Mouse (Mus musculus) kidney, postnatal 25 days (tissue): ENCODE results near the gene Hivep3.

Experiments
- DNase-seq, 2 experiments: peaks; one replicate each; pipeline ENCODE4 v3.0.0; 2021; ENCODE audit warnings: mixed read lengths in 2 of 2

Hivep3 gene

DNA sequence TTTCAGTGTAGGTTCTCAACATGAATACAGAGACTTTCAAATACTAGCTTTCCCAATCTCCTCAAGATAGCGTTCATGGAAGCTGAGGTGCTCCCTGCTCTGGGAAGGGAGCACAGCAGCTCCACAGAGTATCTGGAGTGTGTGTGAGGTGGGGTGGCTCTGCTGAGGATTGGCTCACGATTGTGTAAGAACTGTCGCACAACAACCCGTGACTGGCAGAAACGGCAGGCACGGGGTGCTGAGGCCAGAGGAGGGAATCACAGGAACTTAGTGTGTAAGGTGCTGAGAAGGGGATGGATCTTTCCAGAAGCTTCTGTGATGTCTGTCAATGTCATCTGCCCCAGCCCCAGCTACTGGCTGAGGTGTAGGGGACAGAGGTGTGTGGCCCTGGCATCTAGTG lies 328.1 kb downstream of the Hivep3 start:
- DNase-seq = no peak

DNA sequence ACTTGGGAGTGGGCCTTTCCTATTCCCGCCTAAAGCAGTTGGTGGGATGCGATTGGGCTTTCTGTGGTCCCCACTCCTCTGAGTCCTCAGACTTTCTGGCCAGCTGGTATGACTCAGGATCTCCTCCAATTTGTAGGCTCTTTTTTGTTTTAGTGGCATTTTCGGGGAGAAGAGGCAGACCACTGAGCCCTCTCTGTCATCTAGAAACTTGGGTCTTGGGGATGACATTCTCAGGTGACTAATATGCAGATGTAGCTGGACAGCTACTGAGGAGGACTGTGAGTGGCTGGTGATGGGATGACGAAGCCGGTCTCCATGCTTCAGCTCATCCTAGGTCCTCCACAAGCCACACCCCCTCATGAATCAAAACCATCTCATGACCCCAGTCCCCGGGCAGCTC lies 328.6 kb downstream of the Hivep3 start:
- DNase-seq = no peak

DNA sequence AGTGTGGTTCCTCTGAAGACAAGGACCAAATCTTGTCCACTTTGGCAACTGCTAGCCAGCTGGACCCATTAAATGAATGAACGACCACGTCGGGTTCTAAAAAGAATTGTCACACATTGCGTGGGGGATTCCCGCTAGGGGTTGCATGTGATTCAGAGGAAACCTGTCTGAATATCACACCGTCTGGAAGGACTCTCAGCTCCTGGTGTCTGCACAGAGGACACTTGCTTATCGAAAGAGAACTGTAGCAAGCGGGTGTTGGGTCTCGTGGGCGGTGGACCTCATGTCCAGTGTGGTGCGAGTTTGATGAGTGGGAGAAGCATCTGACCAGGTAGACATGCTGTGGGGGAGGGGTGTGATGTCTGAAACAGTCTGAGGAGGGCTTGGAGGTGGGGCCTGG lies 329.2 kb downstream of the Hivep3 start:
- no peak for DNase-seq

DNA sequence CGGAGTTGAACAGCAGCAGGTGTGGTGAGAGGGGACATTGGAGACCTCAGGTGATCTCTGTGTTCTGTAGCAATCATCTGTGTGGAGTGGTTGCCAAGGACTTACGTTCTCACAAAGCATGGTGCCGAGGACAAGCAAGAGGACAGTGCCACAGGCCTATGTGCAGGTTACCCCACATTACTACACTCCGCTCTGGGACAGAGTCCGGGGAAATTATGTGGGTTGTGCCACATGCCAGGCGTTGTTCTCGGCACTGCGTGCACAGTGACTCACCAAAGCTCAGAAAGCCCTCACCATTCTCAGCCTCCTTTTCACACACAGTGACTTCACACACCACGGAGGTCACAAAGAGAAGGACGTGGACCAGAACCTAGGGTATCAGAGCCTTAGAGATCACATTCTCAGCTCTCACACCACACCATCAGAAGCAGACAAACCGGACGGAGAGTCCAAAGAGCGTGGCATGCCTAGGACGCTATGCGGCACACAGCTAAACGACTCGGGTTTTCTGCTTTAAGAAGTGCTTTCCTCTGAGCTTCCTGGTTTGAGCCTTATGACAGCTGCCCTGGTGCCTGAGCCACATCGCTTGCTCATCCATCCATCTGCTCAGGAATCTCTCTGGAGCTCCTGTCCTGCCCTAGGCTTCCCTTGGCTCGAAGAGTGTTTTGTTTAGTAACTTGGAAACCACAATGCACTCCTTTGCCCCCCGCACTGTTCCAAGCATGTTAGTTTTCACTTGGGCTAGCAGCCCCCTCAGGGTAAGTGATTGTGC lies 330.0 kb downstream of the Hivep3 start:
- DNase-seq = no peak

DNA sequence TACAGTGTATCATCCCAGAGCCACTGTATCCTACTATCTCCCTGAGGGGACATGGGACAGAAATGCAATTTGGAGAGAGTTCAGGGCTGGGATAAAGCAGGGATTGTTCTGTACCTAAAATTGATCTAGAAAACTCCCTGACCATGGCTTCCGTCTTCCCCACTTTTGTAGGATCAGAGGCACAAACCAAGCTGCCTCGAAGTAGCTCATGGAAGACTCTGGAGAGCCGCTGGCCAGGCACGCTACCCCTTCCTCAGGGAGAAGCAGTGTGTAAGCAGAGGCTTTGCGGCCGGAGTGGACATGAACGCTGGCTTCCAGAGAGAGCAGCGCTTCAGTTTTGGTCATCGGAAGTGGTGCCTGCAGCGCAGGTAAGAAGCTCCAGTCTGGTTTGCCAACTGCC lies 331.1 kb downstream of the Hivep3 start, which contains the start of gene AL607142.1:
Gene AL607142.1 (plus strand): TSS at position 301 of the 400 bp plus-strand sequence.
- no peak for DNase-seq

DNA sequence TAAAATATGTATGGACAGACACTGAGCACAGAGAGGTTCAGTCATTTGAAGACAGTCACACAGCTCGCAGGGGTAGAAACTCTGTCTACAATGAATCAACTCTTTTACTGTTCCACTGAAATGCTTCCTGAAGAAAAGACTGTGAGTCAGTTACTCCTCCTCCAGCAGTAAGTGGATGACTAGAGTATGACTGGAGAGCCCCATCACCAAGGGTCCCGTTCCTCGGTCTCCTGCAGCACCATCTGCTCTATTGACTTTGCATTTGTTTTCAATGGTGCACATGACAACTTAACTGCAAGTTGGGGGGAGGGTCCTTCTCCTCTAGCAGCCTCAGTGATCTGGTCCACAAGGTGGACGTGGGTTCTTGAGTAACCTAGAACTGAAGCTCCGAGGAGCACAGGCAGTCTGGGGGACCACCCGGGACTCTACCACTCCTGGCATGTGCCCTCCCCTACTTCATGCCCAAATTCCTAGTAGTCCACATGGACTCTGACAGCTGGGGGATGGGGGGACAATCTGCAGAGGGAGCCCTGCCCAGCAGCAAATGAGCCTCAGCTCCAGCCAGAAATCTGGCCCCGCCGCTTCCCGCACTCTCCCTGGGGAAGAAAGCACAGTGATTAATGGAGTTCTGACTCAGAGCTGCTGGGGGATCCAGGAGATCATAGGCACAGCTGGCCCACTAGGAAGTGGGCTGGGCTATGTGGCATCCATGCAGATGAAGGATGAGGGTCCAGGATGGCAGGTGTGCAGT lies 333.4 kb downstream of the Hivep3 start:
- DNase-seq = no peak

DNA sequence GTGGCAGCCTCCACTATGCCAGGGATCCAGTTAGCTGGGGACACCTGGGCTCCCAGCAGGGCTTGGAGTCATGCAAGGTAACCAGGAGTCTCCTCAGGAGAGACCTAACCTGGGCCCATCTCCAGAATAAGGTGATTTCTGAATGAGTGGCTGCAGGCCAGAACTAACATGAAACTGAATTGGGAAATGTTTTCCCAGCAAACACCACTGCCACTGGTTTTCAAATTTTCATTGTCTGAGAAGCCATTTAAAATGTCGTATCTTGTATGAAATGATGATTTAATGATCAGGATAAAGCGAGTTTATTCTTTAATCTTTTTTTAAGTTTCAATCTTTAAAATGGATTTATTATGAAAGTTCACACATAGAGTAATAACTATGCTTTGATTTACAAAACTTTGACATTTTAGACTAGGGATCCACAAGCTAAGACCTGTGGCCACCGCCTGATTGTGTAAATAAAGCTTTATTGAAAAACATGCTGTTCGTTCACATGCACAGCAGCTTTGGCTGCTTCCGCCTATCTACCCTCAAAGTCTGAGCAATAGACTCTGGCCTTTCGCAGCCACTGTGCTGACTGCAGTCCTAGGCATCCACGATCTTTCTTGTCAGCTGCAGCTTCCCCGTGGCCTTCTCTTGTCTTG lies 334.1 kb downstream of the Hivep3 start:
- DNase-seq = no peak

DNA sequence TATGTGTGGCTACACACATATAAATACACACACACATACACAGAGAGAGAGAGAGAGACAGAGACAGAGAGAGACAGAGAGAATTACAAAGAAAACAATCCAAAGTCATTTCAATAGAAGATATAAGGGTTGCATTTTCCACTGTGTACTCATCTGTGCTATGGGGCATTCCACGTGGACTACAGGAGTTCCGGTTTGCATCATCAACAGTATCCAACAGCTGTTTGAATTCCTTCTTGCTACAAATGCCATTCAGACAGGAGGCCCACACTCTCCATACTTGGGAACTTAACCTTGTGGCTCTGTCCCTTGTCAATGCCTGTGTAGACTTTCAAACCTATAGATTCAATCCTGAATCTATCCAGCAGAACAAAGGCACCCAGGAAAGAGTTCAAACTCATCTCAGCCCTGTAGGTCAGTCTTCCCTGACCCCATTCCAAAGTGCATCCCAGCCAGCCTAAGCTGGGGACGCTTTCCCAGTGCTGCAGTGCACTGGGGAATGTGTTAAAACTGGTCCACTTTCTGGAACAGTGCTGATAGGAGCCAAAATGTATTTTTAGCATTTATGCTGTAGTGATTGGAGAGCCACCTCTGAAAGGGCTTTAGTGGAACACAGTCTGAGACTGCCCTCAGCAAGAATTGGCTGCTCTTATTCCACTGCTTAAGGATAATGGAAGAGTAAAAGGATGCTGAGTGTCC lies 335.4 kb downstream of the Hivep3 start:
- DNase-seq = no peak

DNA sequence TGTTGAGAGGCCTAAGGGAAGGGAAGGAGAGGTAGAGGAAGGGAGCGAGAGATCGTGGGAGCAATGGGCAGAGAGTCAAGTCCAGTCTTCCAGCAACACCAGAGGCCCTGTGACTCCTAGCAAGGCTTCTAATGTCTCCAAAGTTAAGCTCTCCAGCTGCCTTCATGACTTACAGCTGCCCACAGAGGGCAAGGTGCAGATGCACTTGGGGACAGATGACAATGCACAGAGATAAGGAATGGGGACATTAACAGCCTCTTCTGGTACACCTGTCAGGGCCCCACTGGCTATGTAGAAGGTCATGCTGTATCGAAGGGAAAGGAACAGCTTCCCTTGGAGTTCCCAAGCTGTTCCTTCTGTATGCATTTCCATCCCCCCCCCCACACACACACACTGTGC lies 336.0 kb downstream of the Hivep3 start:
- no peak for DNase-seq

DNA sequence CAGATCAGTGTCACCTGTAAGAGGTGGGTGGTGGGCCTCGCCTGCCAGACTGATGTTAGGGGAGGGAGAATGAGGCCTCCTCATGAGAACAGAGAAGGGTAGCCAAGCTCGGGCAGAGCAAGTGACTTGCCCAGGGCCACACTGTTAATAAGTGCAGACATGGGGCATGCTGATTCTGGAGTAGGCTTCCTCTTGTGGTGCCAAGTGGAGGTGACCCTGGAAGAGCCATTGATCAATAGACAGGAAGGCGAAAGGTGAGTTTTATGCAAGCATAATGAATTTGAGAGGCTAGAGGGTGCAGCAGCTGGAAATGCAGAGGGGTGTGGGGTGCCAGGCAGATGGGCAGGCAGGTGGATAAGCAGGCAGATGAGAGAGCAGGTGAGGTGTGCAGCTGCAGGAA lies 337.8 kb downstream of the Hivep3 start:
- DNase-seq = no peak

DNA sequence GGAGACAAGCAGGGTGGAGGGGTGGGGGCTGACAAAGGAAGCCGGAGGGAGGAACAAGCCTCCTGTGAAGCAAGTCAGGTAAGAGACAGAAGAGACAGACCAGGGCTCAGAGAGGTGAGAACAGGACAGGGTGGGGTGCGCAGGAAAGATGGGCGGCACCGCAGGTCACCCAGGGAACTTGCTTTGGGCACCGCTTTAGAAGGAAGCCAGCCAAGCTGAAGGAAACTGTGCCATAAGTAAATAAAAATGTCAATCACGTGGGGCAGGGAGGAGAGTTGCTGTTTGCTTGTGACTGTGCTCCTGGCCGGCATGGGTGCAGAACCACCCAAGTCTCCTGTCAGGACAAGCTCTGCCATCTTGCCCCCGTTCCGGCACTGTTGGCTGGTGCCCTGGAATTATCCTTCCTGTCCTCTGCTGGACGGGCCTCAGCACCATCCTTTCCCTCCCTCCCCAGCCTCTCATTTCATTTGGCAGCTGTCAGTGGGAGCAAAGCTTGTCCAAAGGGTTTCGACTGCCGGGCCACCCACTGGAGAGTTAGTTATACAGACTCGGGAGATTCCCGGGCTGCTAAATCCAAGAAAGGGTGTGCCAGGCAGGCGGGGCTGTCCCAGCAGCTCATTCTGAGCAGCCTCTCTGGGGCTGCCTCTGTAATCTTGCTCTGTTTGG lies 338.4 kb downstream of the Hivep3 start:
- DNase-seq = no peak

DNA sequence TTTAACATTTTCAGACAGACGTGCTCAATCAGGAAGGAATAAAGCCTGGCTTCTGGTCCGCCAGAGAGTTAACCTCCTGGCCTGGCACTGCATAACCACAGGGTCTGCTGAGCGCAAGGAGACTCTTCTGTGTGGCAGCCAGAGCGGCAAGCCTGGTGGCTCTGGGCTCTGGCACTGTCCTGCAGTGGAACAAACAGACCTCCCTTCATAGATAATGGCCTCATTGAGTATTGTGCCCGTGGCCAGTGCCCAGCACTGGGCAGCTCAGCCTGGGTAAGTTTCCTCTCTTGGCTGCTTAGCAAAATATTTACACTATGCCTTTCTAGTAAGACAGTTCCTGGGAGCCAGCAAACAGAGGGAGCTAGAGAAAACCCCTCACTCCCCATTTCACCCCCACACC lies 340.5 kb downstream of the Hivep3 start:
- no peak for DNase-seq

DNA sequence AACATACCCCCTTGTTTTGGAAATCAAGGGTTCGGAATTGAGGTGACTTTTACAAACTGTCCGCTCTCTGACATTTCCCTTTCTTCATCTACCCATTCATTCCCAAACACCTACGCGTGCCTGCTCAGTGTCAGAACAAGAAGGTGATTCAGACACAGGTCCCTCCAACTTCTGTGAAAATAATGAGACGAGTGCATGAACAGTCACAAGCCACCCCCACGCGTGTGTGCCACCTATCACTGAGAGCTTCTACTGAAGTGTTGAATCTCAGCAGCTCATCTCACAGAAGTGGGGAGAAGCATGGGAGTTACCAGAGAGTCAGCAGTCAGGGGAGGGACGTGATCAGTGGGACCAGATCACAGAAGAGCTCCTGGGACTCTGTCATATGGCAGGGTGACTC lies 343.7 kb downstream of the Hivep3 start:
- DNase-seq = peak in 1 of 2 experiments; percentile 6

DNA sequence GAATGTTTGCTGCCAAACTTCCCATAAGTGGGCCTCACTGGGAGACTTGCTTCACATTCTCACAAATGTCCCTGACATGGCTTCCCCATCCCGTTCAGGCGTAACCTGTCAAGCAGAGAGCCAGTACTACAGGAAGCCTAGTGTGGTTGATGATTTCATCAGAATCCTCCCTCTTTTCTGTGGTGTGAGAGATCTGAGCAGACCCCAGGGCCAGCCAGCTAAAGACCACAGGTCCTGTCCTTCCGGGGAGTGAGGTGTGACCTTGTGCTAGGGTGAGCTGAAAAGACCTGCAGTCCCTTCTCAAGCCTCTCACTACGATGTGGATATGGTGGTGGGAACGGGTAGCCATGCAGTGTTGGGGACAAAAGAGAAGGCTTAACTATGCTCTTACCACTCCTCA lies 348.9 kb downstream of the Hivep3 start:
- DNase-seq = peak in 1 of 2 experiments; percentile 17

DNA sequence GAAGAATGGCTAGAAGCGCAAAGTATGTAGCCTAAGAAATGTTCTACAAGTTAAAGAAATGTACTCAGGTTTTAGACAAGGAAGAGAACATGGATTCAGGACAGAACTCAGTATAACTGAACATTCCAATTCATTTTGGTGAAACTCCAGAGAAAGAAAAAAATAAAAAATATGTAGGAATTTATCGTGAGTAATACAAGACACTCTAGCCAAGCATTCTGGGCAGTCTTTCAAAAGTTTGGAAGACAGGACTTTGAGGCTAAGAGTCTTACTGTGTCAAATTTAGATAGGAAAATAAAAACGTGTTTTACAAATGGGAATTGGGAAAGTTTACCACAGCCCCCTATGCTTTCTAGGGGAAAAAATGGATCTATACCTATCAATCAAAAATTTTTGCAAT lies 350.1 kb downstream of the Hivep3 start:
- no peak for DNase-seq

DNA sequence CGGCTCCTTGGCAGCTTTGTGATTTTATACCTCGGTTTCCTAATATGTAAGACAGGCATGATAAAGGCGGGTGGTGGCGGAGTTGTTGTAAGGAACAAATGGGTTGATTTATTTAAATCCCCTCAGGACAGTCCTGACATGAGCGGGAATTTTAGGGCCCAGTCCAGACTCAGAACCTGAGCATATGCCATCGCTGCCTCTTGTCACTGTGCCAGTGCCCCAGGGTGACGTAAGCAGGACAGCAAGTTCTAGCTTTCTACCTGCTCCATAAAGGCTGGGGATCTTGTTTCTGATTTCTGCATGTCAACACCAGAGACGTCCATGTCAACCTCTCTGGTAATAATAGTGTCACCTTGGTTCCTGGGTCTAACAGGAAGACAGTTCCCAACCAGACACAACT lies 356.0 kb downstream of the Hivep3 start:
- no peak for DNase-seq

DNA sequence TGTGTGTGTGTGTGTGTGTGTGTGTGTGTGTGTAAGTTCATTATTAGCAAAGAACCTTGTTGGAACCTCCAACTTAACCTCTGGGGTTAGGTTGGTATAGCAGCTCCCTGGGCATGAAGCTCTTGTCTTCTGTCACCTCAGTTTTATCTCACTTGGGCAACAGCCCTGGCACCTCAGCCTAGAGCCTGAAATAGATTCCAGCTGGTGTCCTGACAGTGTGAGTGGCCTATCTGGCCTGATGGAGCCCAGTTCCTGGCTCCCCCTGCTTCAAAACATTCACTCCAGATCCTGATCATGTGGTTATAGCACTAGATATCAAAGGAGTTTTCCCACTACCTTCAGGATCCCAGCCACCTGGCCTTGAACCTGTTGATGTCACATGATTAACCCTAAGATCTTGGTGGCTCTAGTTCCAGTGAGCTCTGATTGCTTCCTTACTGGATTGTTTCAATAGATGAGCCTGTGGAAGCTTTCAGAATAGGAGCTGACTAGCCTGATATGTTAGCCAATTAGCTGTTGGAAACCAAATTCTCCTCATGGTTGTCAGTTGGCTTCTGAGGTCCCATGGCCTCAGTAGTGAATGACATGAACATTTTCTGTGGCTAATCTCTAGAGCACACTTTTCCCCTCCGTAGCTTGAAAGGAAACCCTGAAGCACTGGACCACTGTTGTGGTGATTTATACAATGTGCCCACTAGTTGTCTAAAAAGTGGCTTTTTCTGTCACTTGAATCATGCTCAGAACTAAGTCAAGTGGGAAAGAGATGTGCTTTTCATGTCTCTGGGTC lies 358.6 kb downstream of the Hivep3 start:
- DNase-seq = no peak

DNA sequence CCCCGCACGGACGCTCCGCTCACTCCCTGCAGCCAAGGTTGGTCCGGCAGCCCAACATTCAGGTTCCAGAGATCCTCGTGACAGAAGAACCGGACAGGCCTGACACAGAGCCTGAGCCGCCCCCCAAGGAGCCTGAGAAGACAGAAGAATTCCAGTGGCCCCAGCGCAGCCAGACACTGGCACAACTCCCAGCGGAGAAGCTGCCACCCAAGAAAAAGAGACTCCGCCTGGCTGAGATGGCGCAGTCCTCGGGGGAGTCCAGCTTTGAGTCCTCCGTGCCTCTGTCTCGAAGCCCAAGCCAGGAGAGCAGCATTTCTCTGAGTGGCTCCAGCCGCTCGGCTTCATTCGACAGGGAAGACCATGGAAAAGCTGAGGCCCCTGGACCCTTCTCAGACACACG lies 363.4 kb downstream of the Hivep3 start:
- peak in 1 of 2 experiments; percentile 31 for DNase-seq

DNA sequence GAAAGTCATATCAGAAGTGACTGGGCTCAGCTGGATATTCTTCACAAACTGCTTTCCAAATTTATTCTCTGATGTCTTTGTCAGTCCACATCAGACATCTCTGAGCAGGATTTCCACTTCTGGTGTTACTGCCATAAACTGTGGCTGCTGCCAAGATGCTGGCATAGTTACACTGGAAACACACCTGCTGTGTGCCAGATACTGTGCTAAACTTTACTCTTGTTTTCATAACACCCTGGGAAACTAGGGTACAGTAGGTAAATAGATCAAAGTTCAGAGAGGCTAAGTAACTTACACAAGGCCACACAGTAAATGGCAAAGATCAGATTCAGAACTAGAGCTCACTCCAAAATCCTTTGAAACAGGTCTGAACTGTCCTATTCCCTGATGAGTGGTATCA lies 367.6 kb downstream of the Hivep3 start:
- DNase-seq = no peak

DNA sequence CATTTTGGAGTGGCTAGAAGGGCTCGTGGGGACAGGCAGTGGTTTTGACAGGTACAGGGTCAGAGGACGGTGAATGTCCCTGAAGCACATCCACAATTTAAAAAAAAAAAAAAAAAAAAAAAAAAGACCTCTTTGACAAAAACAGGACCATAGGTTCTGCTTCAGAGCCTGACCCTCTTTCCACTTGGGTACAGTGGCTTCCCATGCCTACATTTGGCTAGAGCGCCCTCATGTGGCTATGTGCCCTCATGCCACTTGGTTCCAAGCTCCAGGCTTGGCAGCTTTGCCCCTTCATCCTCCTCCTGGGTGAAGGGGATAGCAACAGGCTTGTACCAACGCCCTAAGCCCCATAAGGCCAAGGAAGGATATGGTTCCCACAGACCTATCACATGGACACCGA lies 371.0 kb downstream of the Hivep3 start:
- DNase-seq = peak; percentile 64 to 74

DNA sequence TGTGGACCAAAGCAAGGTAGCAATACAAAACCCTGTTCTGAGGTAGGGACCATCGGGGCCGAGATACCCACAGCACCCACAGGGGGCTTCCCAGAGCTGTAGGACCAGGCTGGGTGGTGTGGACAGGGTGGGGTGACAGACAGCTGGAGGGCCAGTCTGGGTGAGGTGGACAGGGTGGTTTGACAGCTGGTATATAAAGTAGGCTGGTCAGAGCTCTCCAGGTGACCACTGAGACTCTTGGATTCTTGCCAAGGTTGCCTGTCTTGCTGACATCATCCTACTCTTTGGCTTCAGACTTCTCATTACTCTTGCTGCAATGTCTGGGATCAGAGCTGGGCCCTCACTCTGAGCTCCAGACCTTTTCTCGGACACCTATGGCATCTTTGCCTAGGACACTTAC lies 372.8 kb downstream of the Hivep3 start:
- DNase-seq = no peak

DNA sequence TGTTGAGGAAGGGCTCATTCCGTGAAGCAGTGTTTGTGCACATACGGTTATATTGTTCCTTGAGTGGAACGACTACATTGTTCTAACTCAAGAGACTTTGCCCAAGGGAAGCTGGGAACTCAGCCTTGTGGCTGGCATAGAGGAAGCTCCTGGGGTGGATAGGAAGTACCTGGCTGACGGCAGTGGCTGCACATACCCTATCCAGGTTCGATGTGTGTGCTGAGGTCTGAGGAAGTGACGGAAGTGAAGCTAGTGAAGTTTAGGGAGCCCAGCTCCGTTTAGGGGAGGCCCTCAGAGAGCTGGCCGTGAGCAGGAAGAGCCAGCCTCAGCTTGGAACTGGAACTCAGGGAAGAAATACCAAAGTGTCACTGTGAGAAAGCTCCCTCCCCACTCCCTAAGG lies 374.2 kb downstream of the Hivep3 start:
- peak in 1 of 2 experiments; percentile 14 for DNase-seq
